Mouse (Mus musculus): ENCODE measurements around the gene Pgc. TPM values are rescaled to one million over a fixed set of nuclear protein-coding genes. Genes with fewer than 3 reads are reported as not detected.

Pgc gene
- total RNA-seq, 1 experiment from 2014 or later = not detected

DNA sequence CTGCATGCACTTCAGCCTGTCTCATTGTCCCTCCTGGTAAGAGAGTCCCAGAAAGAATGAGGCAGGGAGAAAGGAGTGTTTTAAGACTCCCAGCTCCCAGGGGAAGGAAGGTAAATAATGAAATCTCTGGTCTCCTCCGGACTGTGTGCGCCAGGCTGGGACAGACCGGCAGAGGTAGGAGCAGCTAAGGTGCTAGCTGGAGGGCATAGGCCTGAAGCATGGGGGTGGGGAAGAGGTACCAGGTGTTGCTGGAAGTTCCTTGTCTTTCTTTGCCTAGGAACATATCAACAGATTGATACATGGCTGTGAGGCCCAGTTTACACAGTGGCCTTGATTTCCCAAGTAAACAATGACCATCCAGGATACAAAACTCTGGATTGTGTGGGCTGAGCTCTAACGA, 17.7 kb upstream of the Pgc start:
- DNase-seq = no peak

GRCm38 (mm10) chr17:47710036-47710435, 16.6 kb upstream of the Pgc start:
- DNase-seq = no peak

DNA sequence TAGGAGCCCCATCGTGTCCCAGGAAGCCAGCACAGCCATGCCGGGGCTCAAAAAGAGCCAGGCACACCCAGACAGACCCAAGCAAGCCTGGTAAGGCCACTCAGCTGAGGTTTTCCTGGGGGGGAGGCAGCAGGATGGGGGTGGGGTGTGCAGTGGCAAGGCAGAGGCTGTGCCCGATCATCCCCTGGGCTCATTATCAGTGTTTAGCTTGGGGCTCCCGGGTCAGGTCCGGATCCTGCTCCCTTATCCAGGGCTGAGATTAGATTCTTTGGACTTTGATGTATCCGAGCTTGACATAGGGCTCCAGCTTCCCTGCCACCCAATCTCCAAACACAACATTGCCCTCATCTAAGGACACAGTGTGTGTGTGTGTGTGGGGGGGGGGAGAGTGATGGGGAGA, 14.8 kb upstream of the Pgc start:
- DNase-seq = no peak

DNA sequence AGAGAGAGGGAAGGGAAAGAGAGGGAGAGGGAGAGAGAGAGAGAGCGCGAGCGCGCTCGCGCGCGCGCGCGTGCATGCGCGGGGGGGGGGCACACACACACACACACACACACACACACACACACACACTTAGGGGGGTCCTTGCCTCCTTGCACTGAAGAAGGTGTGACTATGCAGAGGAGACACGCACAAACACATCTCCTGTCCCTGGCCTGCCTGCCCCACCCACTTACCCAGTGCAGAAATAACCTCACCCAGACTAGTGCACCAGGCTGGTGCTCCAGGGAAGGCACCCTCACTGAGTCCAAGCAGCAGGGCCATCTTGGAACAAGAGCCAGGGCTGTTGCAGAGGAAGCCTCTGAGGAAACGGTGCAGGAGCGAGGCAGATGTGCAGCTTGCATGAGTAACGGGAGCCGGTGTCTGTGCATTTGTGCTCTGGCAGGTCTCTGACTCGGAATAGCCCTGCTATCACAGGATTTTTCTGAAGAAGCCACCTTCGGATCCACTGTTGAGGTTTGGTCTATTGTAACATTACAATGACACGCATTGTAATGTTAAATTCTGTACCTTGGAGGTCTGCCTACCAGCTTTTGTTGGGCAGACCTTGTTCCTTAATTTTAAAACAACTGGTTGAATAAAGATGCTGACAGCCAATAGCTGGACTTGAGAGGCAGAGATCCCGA, 13.6 kb upstream of the Pgc start:
- DNase-seq = no peak

DNA sequence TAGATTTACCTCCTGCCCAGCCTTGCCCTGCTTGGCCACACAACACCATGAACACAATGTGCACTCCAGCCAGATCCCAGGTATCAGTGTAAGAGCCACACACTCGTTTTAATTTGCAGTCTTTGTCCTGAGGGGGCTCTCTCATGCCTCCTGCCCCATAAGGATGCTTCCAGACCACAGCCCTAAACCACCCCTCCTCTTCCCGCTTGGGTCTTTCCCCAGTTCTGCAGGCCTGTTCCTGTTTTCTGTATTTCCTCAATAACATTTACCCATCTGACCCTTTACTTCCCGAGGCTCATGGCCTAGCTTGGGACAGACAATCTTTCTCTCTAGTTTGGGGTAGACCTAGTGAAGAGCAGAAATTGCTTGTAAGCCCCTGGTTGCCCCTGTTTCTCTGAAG, 11.6 kb upstream of the Pgc start:
- DNase-seq = no peak

DNA sequence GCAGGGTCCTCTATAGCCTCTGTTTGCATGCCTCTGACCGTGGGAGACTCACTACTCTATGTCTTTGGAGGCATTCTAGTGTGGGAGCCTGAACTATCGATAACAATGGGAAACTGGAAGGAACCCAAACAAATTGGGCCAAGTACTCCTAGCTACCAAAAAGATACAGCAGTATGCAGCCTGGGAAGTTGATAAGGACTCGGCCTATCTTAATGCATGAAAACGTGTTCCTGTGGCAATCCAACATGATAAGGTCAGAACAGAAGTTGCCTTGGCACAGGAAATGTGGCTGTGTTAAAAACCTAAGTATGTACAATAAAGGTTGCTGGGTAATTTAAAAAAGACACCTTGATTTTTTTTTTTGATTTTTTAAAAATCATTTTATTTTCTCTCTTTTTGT, 5.5 kb upstream of the Pgc start:
- no peak for DNase-seq

GRCm38 (mm10) chr17:47730633-47731575, 4.3 kb downstream of the Pgc start:
- no peak for DNase-seq

DNA sequence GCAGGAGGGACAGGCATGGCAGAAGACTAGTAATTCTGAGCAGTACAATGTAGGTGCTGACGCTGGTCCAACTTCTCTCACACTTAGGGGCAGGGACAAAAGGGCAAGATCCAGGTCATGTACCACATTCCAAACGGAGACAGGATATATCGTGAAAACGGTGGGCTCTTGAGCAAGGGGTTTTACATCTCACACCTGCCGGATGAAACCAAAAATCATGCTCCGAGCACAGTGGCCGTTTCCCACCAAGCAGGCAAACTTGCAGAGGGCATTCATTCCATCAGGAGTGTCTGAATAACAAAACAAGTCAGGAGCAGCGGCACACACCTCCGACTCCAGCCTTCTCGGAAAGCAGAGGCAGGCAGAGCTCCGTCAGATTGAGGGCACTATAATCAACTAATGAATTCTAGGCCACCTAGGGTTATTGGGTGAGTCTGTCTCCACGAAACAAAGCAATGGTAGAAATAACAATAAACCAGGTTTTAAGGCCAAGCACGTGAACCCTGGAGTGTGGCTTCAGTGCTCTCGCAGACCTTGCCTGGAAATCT, 9.0 kb downstream of the Pgc start:
- DNase-seq = no peak

DNA sequence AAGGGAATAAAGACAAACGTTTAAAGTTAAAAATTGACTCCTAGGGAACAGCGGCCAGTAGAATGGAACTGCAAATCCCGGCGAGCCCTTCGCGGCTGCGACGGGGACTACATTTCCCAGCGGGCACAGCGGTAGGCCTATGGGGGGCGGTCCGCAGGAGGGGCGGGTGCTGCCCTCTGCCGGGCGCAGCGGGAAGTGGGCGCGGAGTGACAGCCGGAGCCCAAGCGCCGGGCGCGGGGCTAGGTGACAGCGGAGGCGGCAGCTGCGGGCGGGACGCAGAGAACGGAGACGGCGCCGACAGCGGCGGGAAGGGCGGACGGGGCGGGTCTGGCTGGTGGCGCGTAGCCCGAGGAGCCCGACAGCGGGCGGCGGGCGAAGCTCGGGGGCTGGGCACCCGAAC, 10.2 kb downstream of the Pgc start, which contains the start of gene Tfeb:
TSS of gene Tfeb (plus strand) at position 175 of the 400 bp plus-strand sequence.
- peak; percentile 99 for DNase-seq

GRCm38 (mm10) chr17:47737271-47738065, 10.8 kb downstream of the Pgc start:
- DNase-seq = peak; percentile 93

GRCm38 (mm10) chr17:47738066-47738878, 11.6 kb downstream of the Pgc start:
- peak; percentile 74 for DNase-seq

GRCm38 (mm10) chr17:47738879-47739798, 12.5 kb downstream of the Pgc start:
- DNase-seq = peak; percentile 39

- no peak for DNase-seq
Observed at GRCm38 (mm10) chr17:47740186-47740585, 13.5 kb downstream of the Pgc start.

GRCm38 (mm10) chr17:47742991-47743734, 16.5 kb downstream of the Pgc start:
- DNase-seq = peak; percentile 52

DNA sequence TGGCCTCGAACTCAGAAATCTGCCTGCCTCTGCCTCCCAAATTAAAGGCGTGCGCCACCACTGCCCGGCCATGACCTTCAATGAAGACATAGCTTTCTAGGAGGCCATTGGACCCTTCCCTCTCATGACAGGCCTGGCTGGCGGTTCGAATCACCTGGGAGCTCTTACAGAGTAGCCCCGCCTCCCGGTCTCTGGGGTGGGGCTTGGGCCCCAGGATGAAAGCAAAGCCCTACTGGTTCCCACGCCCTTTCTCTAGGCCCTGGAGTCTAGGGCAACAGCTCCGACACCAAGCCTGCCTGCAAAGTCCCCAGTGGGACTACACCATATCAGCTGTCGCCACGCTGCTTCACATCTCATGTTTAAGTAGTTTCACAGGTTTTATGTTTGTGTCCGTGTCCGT, 17.4 kb downstream of the Pgc start:
- DNase-seq = no peak

DNA sequence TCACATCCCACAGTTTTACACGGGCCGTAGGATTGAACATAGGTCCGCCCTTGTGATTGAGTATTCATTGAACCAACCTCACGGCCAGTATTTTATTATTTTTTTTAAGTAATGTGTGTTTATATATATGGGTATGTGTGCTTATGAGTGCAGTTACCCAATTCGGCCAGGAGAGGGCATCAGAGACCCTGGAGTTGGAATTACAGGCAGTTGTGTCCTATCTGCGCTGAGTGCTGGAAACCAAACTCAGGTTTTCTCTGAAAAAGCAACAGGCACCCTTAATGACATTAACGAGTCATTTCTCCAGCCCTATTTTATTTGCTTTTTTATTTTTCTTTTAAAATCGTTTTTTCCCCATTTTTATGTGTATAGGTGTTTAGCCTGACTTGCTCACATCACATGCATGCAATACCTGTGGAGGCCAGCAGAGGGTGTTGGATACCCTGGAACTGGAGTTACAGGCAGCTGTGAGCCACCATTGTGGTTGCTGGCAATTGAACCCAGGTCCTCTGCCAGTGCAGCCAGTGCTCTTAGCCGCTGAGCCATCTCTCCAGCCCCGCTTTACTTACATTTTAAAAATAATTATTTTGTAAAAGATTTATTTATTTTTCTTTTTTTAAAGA, 18.2 kb downstream of the Pgc start:
- DNase-seq = peak; percentile 50

GRCm38 (mm10) chr17:47748791-47749553, 22.3 kb downstream of the Pgc start:
- peak; percentile 61 for DNase-seq

GRCm38 (mm10) chr17:47749626-47750025, 23.0 kb downstream of the Pgc start:
- no peak for DNase-seq

All from adrenal gland, postnatal 14 days (tissue).